Mouse (Mus musculus): Measurements from ENCODE around the gene Pde8b. TPM values are rescaled to one million over a fixed set of nuclear protein-coding genes. Genes with fewer than 3 reads are reported as not detected.

Pde8b gene
- polyA plus RNA-seq, 1 experiment from 2014 or later: 4.1 TPM

Other genes with a start within 250 kb of the Pde8b start
- 46.4 and 48.8 TPM in 2 replicates for gene Zbed3, start 73.3 kb upstream of the Pde8b start, polyA plus RNA-seq (2015; fragmentation: Nextera tagmentation; extraction: Ambion mirVana)
- gene Aggf1, start 125.0 kb upstream of the Pde8b start, polyA plus RNA-seq (2015; fragmentation: Nextera tagmentation; extraction: Ambion mirVana): 41.6 and 45.1 TPM in 2 replicates
- gene Crhbp, start 194.6 kb upstream of the Pde8b start, polyA plus RNA-seq (2015; fragmentation: Nextera tagmentation; extraction: Ambion mirVana): 1.7 and 1.9 TPM in 2 replicates
- gene S100z, start 228.4 kb upstream of the Pde8b start, polyA plus RNA-seq (2015; fragmentation: Nextera tagmentation; extraction: Ambion mirVana): not detected in 2 replicates

Measured in midbrain, embryonic 13.5 days (tissue).